Mouse (Mus musculus): ENCODE results near the gene Pfpl. TPM values are rescaled to one million over a fixed set of nuclear protein-coding genes. Genes with fewer than 3 reads are reported as not detected.

The Pfpl gene
- total RNA-seq, 2 experiments from 2014 or later, result not detected

DNA sequence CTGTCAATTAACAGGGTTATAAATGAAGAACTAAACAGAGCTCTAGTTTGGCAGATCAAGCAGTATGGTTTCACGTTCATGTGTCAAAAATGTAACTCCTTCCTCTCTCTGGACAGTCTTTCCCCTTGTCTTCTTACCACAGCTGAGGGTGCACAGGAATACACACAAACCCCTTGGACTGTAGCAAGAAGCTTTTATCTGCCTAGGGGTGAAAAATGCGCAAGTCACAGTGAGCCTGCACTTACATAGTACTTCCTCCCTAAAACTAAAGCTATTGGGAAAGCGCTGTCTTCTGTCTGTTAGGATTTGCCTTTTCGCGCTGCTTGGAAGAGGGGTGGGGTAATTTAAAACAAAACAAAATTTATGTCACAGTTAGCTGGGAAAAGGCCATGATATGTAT is 36.4 kb downstream of the Pfpl start:
- no peak for DNase-seq (ENCODE audit: low spot score in 2 of 2)

DNA sequence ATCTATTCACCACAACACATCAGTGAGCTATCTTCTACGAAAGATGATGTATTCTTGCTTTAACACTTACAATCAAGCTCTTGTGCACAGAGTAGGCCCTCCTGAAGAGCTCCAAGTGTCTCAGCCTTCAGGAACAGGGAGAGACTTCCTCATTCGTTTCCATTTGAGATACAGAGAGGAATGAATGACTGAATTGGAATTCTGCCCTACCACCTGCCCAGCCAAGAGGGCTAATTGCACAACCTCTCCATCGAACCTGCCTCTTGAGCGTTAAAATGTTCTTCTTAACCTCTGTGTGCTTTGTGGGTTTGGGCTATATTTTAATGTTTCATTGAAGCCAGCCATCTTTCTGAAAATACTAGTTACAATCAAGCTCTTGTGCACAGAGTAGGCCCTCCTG is 37.0 kb downstream of the Pfpl start:
- no peak for DNase-seq (ENCODE audit: low spot score in 2 of 2)

DNA sequence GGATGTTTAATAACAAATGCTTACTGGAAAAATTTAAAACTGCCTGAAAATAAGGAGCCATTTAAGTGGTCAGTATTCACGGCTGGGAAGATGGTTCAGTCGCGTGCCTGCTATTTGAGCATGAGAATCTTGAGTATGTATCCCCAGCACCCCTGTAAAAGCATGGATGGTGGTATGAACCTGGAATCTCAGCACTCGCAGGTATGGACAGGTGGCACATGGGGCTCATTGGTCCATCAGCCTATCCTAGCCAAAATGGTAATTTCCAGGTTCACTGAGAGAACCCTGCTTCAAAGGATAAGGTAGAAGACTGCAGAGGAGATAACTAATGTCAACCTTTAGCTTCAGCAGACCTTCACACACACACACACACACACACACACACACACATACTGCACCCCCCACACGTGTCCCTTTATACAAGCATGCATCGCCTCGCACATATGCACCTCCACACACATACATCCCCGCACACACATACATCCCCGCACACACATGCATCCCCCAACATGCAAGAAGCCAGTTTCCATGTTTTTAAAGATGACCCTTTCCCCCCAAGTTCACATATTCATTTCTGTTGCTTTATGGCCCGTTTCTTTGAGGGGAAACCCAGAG is 37.9 kb downstream of the Pfpl start:
- no peak for DNase-seq (ENCODE audit: low spot score in 2 of 2)

- peak; percentile 53 to 70 for DNase-seq (ENCODE audit: low spot score in 2 of 2)
Measured at GRCm38 (mm10) chr19:12466204-12466603, 38.5 kb downstream of the Pfpl start.

DNA sequence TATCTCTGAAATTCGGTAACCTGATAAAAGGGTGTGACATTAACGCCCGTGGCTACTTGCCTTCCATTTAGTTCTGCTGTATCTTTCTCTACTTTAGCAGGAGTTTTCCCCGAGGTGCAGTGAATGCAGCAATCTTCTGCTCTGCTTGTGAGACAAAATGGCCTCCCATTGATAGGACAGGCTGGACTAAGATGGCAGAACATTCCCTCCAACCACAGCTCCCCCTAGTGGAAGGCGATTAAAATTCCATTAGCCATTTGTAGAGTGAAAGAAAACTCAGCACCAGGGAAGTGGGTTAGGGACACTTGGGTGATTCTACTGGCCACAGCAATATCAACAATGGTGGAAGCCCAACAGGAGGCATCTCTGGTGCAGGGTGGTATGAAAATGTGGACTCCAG is 39.7 kb downstream of the Pfpl start:
- DNase-seq (ENCODE audit: low spot score in 2 of 2), result no peak

- DNase-seq (ENCODE audit: low spot score in 2 of 2), result no peak
Measured at GRCm38 (mm10) chr19:12471866-12472265, 44.2 kb downstream of the Pfpl start.

- no peak for DNase-seq (ENCODE audit: low spot score in 2 of 2)
Measured at GRCm38 (mm10) chr19:12472381-12472976, 44.8 kb downstream of the Pfpl start.

GRCm38 (mm10) chr19:12473201-12473641 is 45.5 kb downstream of the Pfpl start:
- DNase-seq (ENCODE audit: low spot score in 2 of 2), result no peak

GRCm38 (mm10) chr19:12473951-12474350 is 46.2 kb downstream of the Pfpl start:
- DNase-seq (ENCODE audit: low spot score in 2 of 2), result no peak

DNA sequence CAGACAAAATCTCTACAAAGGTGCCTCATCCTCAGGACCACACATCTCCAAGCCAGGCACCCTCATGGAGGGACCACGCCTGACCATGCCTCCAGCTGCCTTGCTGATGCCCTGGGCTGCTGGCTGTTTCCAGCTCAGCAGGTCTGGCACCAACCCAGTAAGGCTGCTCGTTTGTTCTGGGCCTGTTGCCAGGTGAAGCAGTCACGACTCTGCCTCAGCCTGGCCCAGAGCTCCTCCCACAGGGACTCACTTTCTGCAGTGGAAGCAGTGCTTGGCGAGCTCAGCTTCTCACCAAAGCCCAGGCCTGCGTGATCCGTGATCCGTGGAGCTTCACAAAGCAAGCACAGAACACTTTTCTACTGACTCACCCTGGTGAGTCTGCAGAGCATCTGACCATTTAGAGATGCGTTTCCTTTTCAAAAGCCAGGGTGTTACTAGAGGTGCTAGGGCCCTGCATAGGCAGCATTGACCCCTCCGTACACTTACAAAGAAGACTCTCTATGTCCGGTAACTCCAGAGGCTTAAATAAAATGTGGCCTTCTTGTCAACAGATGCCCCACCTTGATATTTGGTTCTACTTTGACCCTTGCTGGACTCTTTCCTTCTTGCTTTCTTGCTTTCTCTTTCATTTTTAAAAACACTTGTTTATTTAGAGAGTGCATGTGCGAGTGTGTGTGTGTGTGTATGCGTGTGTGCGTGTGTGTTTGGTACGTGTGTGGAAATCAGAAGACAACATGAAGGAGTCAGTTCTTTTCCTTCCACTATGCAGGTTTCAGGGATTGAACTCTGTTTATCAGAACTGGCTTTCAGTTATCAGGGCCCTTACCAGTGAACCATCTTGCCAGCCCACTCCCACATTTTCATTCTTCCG is 47.9 kb downstream of the Pfpl start:
- peak; percentile 92 to 93 for DNase-seq (ENCODE audit: low spot score in 2 of 2)

- DNase-seq (ENCODE audit: low spot score in 2 of 2), result peak in 1 of 2 experiments; percentile 32
Measured at GRCm38 (mm10) chr19:12476721-12477270, 49.1 kb downstream of the Pfpl start.

GRCm38 (mm10) chr19:12478369-12478768 is 50.7 kb downstream of the Pfpl start:
- DNase-seq (ENCODE audit: low spot score in 2 of 2), result no peak

Other genes starting within 250 kb of the Pfpl start
- gene Olfr1431, start 227.3 kb upstream of the Pfpl start, total RNA-seq (2021), result not detected
- gene Olfr1432, start 195.3 kb upstream of the Pfpl start, total RNA-seq (2021), result not detected
- gene Olfr262, start 186.2 kb upstream of the Pfpl start, total RNA-seq (2021), result not detected
- not detected for gene Olfr235, start 166.9 kb upstream of the Pfpl start, total RNA-seq (2021)
- gene Olfr1434, start 148.1 kb upstream of the Pfpl start, total RNA-seq (2021), result not detected
- gene Olfr1436, start 128.8 kb upstream of the Pfpl start, total RNA-seq (2021), result not detected
- gene Olfr1437, start 102.8 kb upstream of the Pfpl start, total RNA-seq (2021), result not detected
- gene Olfr1438-ps1, start 92.0 kb upstream of the Pfpl start, total RNA-seq (2021), result not detected
- not detected for gene Olfr1440, start 40.6 kb upstream of the Pfpl start, total RNA-seq (2021)
- gene Olfr1441, start 10.5 kb upstream of the Pfpl start, total RNA-seq (2021), result not detected
- 1 to 10 TPM; 9.7 TPM for gene Mpeg1, start 32.9 kb downstream of the Pfpl start, total RNA-seq (2021)
- 10 to 100 TPM; 34.3 to 36.9 TPM for gene Dtx4, start 73.5 kb downstream of the Pfpl start, total RNA-seq (2021)
- 1 to 10 TPM; 1.5 to 2.0 TPM for gene Fam111a, start 117.8 kb downstream of the Pfpl start, total RNA-seq (2021)
- gene Gm4952, start 172.1 kb downstream of the Pfpl start, total RNA-seq (2021), result not detected
- gene Glyat, start 205.4 kb downstream of the Pfpl start, total RNA-seq (2021), result not detected
- not detected for gene Olfr1442, start 242.5 kb downstream of the Pfpl start, total RNA-seq (2021)

All from left cerebral cortex, adult 18-20 months (tissue).